Mouse (Mus musculus) urinary bladder, adult 2 months (tissue): ENCODE measurements around the gene Defb21. TPM values are rescaled to one million over a fixed set of nuclear protein-coding genes. Genes with fewer than 3 reads are reported as not detected.

ENCODE experiments used
- DNase-seq: peaks from one replicate; pipeline ENCODE4 v3.0.0; 2022; ENCODE audit warnings: low spot score
- polyA plus RNA-seq: library from polyadenylated mRNA; depleted of rRNA; stranded (reverse); fragments of >200 nt; gene quantifications from 2 replicates; pipeline ENCODE4 v1.2.3, GENCODE M21; 2012; rRNA removed

Defb21 gene
- polyA plus RNA-seq, 1 experiment, result not detected

- DNase-seq, result no peak
Measured at GRCm38 (mm10) chr2:152604057-152604456, 31.5 kb downstream of the Defb21 start, which contains the start of gene Defb36. Gene Defb36 (plus strand): TSS chr2:152604327.

- DNase-seq, result no peak
Measured at GRCm38 (mm10) chr2:152607746-152608145, 35.2 kb downstream of the Defb21 start.

DNA sequence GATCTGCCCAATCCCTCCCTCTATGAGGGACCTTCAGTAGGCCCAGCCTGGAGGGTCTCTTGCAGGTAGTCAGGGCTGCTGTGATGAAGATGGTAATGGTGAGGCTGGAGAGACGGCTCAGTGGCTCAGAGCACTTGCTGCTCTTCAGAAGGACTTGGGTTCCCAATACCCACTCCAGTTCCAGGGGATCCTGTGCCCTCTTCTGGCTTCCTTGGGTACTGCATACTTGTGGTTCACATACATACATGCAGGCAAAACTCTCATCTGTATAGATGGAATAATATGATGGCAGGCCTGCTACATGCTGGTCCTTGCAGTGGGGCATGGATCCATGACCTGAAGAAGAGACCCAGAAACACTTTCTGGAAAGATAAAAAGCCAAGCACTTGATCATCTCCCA, 36.2 kb downstream of the Defb21 start:
- no peak for DNase-seq

DNA sequence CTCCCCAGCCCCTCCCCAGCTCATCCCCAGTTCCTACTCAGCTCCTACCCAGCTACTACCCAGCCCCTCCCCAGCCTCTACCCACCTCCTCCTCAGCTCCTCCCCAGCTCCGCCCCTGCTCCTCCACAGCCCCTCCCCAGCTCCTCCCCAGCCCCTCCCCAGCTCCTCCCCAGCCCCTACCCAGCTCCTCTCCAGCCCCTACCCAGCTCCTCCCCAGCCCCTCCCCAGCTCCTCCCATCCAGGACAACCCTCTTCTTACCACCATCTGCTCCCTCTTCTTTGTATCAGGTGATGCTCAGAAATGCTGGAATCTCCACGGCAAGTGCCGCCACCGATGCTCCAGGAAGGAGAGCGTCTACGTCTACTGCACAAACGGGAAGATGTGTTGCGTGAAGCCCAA, 39.6 kb downstream of the Defb21 start:
- DNase-seq, result no peak

DNA sequence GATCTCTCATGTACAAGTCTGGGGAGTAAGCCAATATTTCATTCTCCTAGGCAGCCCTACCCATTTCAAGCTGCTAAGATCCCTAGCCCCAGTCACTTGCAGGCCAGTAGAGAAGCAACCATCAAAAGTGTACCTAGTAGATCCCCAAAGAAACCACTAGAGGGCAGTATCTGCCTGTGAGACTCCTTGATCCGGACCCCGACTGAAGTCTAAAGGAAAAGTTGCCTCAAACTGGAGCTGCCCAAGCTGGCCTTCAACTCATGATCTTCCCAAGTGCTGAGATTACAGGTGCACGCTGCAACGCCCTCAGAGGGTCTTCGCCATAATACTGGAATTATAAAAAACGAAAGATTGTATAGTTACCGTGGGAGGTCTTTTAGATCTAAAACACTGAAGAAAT, 43.0 kb downstream of the Defb21 start:
- DNase-seq, result no peak

DNA sequence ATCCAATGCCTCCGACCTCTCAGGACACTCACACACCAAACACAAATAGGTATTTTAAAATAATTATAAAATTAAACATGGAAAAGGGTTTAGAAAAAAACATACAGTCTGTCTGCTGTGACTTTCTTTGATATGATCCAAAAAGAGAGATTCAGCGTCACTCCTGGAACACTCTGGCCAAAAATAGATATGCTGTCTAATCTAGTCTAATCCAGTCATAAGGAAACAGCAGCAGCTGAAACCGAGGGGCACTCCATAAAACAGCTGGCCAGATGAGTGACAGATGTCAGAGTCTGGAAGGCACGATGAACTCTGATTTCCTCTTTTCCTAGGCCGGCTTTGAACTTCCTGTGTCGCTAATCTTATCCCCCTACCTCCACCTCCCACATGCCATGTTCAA, 43.9 kb downstream of the Defb21 start:
- no peak for DNase-seq

- no peak for DNase-seq
Measured at GRCm38 (mm10) chr2:152617374-152617773, 44.8 kb downstream of the Defb21 start.

DNA sequence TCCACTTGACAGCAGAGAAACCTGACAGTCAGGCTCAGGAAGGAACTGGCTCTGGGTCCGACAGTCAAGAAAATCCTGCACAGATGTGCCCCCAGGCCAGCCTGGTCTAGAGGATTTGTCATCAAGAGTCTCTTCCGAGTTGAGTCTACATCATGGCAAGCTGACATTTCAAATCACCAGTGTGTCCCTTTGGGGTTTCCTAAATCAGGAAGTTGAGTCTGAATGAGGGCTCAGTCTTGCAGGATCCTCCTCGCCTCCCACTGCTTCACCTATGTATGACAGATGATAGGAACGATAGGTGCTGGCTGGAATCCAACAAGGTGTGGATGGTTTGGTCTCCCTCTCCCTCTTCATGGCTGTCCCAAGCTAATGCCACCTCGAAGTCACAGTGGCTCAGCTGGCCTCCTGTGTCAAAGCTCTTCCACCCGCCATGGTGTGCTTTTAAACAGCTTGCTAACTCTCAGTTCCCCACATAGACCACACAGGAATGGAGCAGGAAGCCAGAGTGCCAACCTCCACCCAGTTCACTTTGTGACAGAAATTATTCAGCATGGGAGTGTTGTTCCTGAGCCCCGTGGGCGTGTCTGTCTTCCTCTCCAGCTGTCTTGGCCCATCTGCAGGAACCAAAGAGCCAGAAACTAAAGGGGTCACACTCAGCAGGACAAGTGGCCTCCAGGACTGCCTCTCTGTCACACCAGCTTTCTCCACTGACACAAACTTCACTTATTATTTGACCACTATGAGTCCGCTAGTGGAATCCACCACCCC, 48.0 kb downstream of the Defb21 start:
- no peak for DNase-seq

- no peak for DNase-seq
Measured at GRCm38 (mm10) chr2:152622151-152622550, 49.6 kb downstream of the Defb21 start.

GRCm38 (mm10) chr2:152622953-152623352, 50.4 kb downstream of the Defb21 start, which contains the start of gene Defb25:
Gene Defb25 (minus strand): TSS chr2:152623053.
- no peak for DNase-seq

Other genes starting within 250 kb of the Defb21 start
- 110 and 132 TPM in 2 replicates for gene Rbck1, start 240.1 kb upstream of the Defb21 start, polyA plus RNA-seq
- gene Trib3, start 228.7 kb upstream of the Defb21 start, polyA plus RNA-seq, result 2.4 and 2.9 TPM in 2 replicates
- not detected in 2 replicates for gene Nrsn2, start 196.1 kb upstream of the Defb21 start, polyA plus RNA-seq
- 8.6 and 12.6 TPM in 2 replicates for gene Sox12, start 174.7 kb upstream of the Defb21 start, polyA plus RNA-seq
- gene Zcchc3, start 157.7 kb upstream of the Defb21 start, polyA plus RNA-seq, result 8.7 and 9.7 TPM in 2 replicates
- gene 6820408C15Rik, start 157.2 kb upstream of the Defb21 start, polyA plus RNA-seq, result 0.40 and 0.45 TPM in 2 replicates
- not detected in 2 replicates for gene Defb23, start 108.1 kb upstream of the Defb21 start, polyA plus RNA-seq
- not detected in 2 replicates for gene Defb20, start 95.7 kb upstream of the Defb21 start, polyA plus RNA-seq
- not detected in 2 replicates for gene Defb22, start 82.6 kb upstream of the Defb21 start, polyA plus RNA-seq
- not detected in 2 replicates for gene Defb26, start 61.1 kb upstream of the Defb21 start, polyA plus RNA-seq
- not detected in 2 replicates for gene Defb28, start 54.5 kb upstream of the Defb21 start, polyA plus RNA-seq
- not detected in 2 replicates for gene Defb29, start 32.6 kb upstream of the Defb21 start, polyA plus RNA-seq
- not detected in 2 replicates for gene Gm17416, start 3.4 kb upstream of the Defb21 start, polyA plus RNA-seq
- not detected in 2 replicates for gene Defb19, start 7.6 kb downstream of the Defb21 start, polyA plus RNA-seq
- gene Defb45, start 26.7 kb downstream of the Defb21 start, polyA plus RNA-seq, result 0.21 TPM in 1 of 2 replicates, not detected in the other
- gene Defb36, start 31.6 kb downstream of the Defb21 start, polyA plus RNA-seq, result not detected in 2 replicates
- 0.78 and 0.95 TPM in 2 replicates for gene Defb25, start 50.3 kb downstream of the Defb21 start, polyA plus RNA-seq
- gene Rem1, start 54.2 kb downstream of the Defb21 start, polyA plus RNA-seq, result 9.4 and 11.7 TPM in 2 replicates
- gene H13, start 96.7 kb downstream of the Defb21 start, polyA plus RNA-seq, result 64.3 and 67.2 TPM in 2 replicates
- 17.1 and 17.8 TPM in 2 replicates for gene Mcts2, start 114.3 kb downstream of the Defb21 start, polyA plus RNA-seq
- 416 and 633 TPM in 2 replicates for gene Id1, start 163.5 kb downstream of the Defb21 start, polyA plus RNA-seq
- gene Cox4i2, start 181.4 kb downstream of the Defb21 start, polyA plus RNA-seq, result 9.6 and 10.0 TPM in 2 replicates